Mouse (Mus musculus): ENCODE measurements at regions not wholly inside any gene's neighbourhood (a gene's known extent, or its start where the extent isn't known, plus 50 kb on each side); places are given as distances from the start of the nearest gene placed in this dataset.

GRCm38 (mm10) chr3:145705317-145705716 lies 53.2 kb upstream of the Ddah1 start:
- Histone ChIP-seq H3K4me1 (peaks cover 35% of the 10 kb centered on the region), H3K27ac (replicated peaks) (no peak overlapping the region), H3K9me3 (no peaks in the 10 kb centered on the region), H3K4me3 (no peak overlapping the region), H3K27me3 (replicated peaks; ENCODE audit: low read depth, poor library complexity, severe bottlenecking) (no peaks in the 10 kb centered on the region), H3K36me3 (replicated peaks) (no peaks in the 10 kb centered on the region)
- no peak for DNase-seq (ENCODE audit: low spot score)
- 70% methylated on average over 5 of the region's 5 CpGs for WGBS

DNA sequence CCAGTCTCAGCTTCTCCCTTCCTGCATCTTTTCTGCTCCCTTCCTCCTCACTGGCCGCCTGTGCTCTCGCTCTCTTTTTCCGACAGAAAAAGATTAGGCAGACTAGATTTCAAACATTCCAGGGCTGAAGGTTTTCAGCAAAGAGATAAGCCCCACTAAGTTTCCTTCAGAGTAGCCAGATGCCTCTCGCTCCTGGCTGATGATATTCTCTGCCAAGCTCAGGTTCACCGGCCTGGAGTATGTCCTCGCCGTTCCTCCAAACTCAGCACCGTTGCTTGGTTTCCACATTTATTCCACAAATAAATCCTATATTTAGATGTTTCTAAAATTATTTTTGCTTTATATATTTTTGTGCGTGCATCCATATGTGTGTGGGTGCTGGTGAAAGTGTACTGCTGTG lies 54.3 kb upstream of the Ccn1 start:
- WGBS: 60% methylated on average over 9 of the region's 9 CpGs
- Histone ChIP-seq H3K4me3 (no peak overlapping the region), H3K27me3 (replicated peaks; ENCODE audit: low read depth, poor library complexity, severe bottlenecking) (peaks cover 6% of the 10 kb centered on the region; the same call in 1 of the 2 replicates), H3K27ac (replicated peaks) (peak overlapping the region; percentile 81), H3K36me3 (replicated peaks) (no peaks in the 10 kb centered on the region), H3K9me3 (no peaks in the 10 kb centered on the region), H3K4me1 (peaks cover 35% of the 10 kb centered on the region)
- no peak for DNase-seq (ENCODE audit: low spot score)

GRCm38 (mm10) chr3:145703411-145703924 lies 53.7 kb upstream of the Ccn1 start:
- H3K9me3 ChIP-seq: no peaks in the 10 kb centered on the region
- peak overlapping the region; percentile 81 for H3K27ac ChIP-seq (replicated peaks)
- H3K27me3 ChIP-seq (replicated peaks; ENCODE audit: low read depth, poor library complexity, severe bottlenecking): peaks cover 6% of the 10 kb centered on the region; the same call in 1 of the 2 replicates
- WGBS: 6% methylated on average over 11 of the region's 11 CpGs
- H3K4me1 ChIP-seq: peaks cover 35% of the 10 kb centered on the region
- peak overlapping the region; percentile 19 for H3K4me3 ChIP-seq
- H3K36me3 ChIP-seq (replicated peaks): no peaks in the 10 kb centered on the region
- peak; percentile 69 for DNase-seq (ENCODE audit: low spot score)

- no peak for DNase-seq (ENCODE audit: low spot score)
- WGBS: 56% methylated on average over 5 of the region's 5 CpGs
- Histone ChIP-seq H3K27me3 (replicated peaks; ENCODE audit: low read depth, poor library complexity, severe bottlenecking) (peaks cover 6% of the 10 kb centered on the region; the same call in 1 of the 2 replicates), H3K36me3 (replicated peaks) (no peaks in the 10 kb centered on the region), H3K9me3 (no peaks in the 10 kb centered on the region), H3K4me1 (peaks cover 35% of the 10 kb centered on the region), H3K4me3 (no peak overlapping the region), H3K27ac (replicated peaks) (peak overlapping the region; percentile 81)
These were observed 53.0 kb upstream of the Ccn1 start for GRCm38 (mm10) chr3:145702739-145703138.

DNA sequence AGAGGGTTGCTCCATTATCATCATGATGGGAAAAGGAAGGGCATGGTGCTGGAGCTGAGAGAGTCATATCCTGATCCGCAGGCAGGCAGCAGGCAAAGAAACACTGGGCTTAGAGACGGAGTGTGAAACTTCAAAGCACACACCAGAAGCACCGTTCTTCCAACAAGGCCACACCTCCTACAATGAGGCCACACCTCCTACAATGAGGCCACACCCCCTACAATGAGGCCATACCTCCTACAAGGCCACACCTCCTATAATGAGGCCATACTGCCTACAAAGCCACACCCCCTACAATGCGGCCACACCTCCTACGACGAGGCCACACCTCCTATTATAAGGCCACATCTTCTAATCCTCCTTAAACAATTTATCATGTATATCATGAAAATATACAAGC lies 52.2 kb upstream of the Ccn1 start:
- H3K4me1 ChIP-seq: peaks cover 35% of the 10 kb centered on the region
- peaks cover 6% of the 10 kb centered on the region; the same call in 1 of the 2 replicates for H3K27me3 ChIP-seq (replicated peaks; ENCODE audit: low read depth, poor library complexity, severe bottlenecking)
- WGBS: 76% methylated on average over 6 of the region's 6 CpGs
- no peaks in the 10 kb centered on the region for H3K36me3 ChIP-seq (replicated peaks)
- DNase-seq (ENCODE audit: low spot score): no peak
- H3K9me3 ChIP-seq: no peaks in the 10 kb centered on the region
- H3K4me3 ChIP-seq: no peak overlapping the region
- no peak overlapping the region for H3K27ac ChIP-seq (replicated peaks)

Measured in embryonic facial prominence, embryonic 10.5 days (tissue).